Mouse (Mus musculus) forebrain, postnatal 0 days (tissue): ENCODE data around the gene Lpp. TPM values are rescaled to one million over a fixed set of nuclear protein-coding genes. Genes with fewer than 3 reads are reported as not detected.

Experiments used
- ATAC-seq: fragments of 200-750 bp; cut with Nextera tagmentation; 2 replicates; pipeline ENCODE4 v1.8.0; 2017; ENCODE audit warnings: mild to moderate bottlenecking, moderate library complexity
- DNase-seq: peaks from one replicate; pipeline ENCODE4 v3.0.0-alpha.2; 2015
- H3K27ac ChIP-seq: fragments of 300-500 bp; sonication (generic); 2 replicates; pipeline ENCODE4 v1.5.1; 2014; ENCODE audit warnings: low read depth, mild to moderate bottlenecking, antibody characterized with exemption, low read length, moderate library complexity, mixed read lengths
- H3K27me3 ChIP-seq: fragments of 300-500 bp; sonication (generic); 2 replicates; pipeline ENCODE4 v1.6.1; 2014; ENCODE audit warnings: mild to moderate bottlenecking, low read length, mixed read lengths; ENCODE audit not compliant: insufficient read depth
- H3K36me3 ChIP-seq: fragments of 300-500 bp; sonication (generic); 2 replicates; pipeline ENCODE4 v1.6.1; 2014; ENCODE audit warnings: mild to moderate bottlenecking, moderate library complexity; ENCODE audit not compliant: insufficient read depth
- H3K4me1 ChIP-seq: fragments of 300-500 bp; sonication (generic); 2 replicates; pipeline ENCODE4 v1.6.1; 2014; ENCODE audit warnings: antibody characterized with exemption; ENCODE audit not compliant: insufficient read depth
- H3K4me2 ChIP-seq: fragments of 300-500 bp; sonication (generic); 2 replicates; pipeline ENCODE4 v1.6.1; 2014; ENCODE audit warnings: low read depth, mild to moderate bottlenecking, moderate library complexity
- H3K4me3 ChIP-seq: fragments of 300-500 bp; sonication (generic); 2 replicates; pipeline ENCODE4 v1.5.1; 2014; ENCODE audit warnings: low read depth, low read length, mixed read lengths
- H3K9ac ChIP-seq: fragments of 300-500 bp; sonication (generic); 2 replicates; pipeline ENCODE4 v1.6.1; 2014; ENCODE audit warnings: mild to moderate bottlenecking
- H3K9me3 ChIP-seq: fragments of 300-500 bp; sonication (generic); 2 replicates; pipeline ENCODE4 v1.6.1; 2016; ENCODE audit warnings: low read length
- CTCF ChIP-seq: sonication (generic); IDR thresholded peaks from 2 replicates; pipeline ENCODE4 v1.5.1; 2016; ENCODE audit warnings: antibody characterized with exemption, control low read depth, low read depth
- WGBS: fragments of 180-500 bp; shearing (Covaris S2); extraction: QIAGEN DNeasy Blood & Tissue Kit; methylation state at CpG from one replicate; pipeline ENCODE4 v1.1.7; 2014; 5-methylcytosine and 5-hydroxymethylcytosine counted together
- polyA plus RNA-seq: library from polyadenylated mRNA; unstranded; fragments of >200 nt; fragmentation: Nextera tagmentation; extraction: Ambion mirVana; gene quantifications from 2 replicates; pipeline ENCODE4 v1.2.1, GENCODE M21; 2015
- total RNA-seq: library from RNA; depleted of rRNA; stranded (reverse); fragments of >200 nt; gene quantifications from 2 replicates; pipeline ENCODE4 v1.2.3, GENCODE M21; 2014

Gene Lpp
- total and polyA plus RNA-seq, 2 experiments from 2014 or later = 6.2 to 9.4 TPM

DNA sequence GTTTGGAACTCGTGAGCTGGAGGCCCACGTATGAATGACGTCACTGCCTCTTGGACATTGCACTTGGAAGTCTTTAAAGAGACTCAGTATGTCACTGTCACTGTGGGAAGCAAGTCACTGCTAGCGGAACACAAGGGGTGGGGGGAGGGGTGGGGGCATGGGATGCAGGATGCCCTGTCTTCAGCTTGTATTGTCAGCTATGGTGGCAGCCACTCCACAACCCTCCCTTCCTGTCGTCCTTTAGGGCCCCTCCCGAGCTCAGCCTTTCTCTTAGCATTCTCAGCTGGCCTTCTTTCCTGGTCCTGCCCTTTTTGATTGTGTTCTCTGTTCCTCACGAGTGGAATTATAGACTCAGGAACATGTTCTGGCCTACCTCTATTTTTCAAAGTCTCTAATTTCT, 40.3 kb downstream of the Lpp start:
- no peak overlapping the region for H3K9ac ChIP-seq
- ATAC-seq (no peak), DNase-seq (no peak)
- 55% methylated on average over 7 of the region's 7 CpGs for WGBS
- H3K9me3 ChIP-seq = no peaks in the 10 kb centered on the region
- H3K4me2 ChIP-seq = no peak overlapping the region
- TF ChIP-seq CTCF = no peak
- H3K36me3 ChIP-seq = no peaks in the 10 kb centered on the region
- no peaks in the 10 kb centered on the region for H3K27me3 ChIP-seq
- no peak overlapping the region for H3K4me3 ChIP-seq
- H3K4me1 ChIP-seq = peaks cover 7% of the 10 kb centered on the region
- H3K27ac ChIP-seq = no peak overlapping the region

- Histone ChIP-seq H3K9ac (no peak overlapping the region), H3K4me1 (peaks cover 7% of the 10 kb centered on the region), H3K27me3 (no peaks in the 10 kb centered on the region), H3K4me2 (no peak overlapping the region), H3K27ac (peak overlapping the region; percentile 50), H3K9me3 (no peaks in the 10 kb centered on the region), H3K36me3 (no peaks in the 10 kb centered on the region), H3K4me3 (no peak overlapping the region)
- whole genome bisulfite sequencing = 85% methylated on average over 7 of the region's 7 CpGs
- TF ChIP-seq CTCF = no peak
- no peak for DNase-seq
- ATAC-seq = no peak
Observed at GRCm38 (mm10) chr16:24434026-24434425, 40.7 kb downstream of the Lpp start.

GRCm38 (mm10) chr16:24434531-24435114, 41.3 kb downstream of the Lpp start:
- no peaks in the 10 kb centered on the region for H3K9me3 ChIP-seq
- H3K9ac ChIP-seq = peak overlapping the region; percentile 10; the same call in 1 of the 2 replicates
- DNase-seq = no peak
- TF ChIP-seq CTCF = no peak
- H3K4me3 ChIP-seq = no peak overlapping the region
- H3K36me3 ChIP-seq = no peaks in the 10 kb centered on the region
- no peak overlapping the region for H3K4me2 ChIP-seq
- H3K27me3 ChIP-seq = no peaks in the 10 kb centered on the region
- H3K4me1 ChIP-seq = peaks cover 7% of the 10 kb centered on the region
- ATAC-seq = peak; percentile 37
- WGBS = 38% methylated on average over 7 of the region's 7 CpGs
- H3K27ac ChIP-seq = peak overlapping the region; percentile 50

GRCm38 (mm10) chr16:24435115-24435553, 41.8 kb downstream of the Lpp start:
- no peak for TF ChIP-seq CTCF
- Histone ChIP-seq H3K27ac (no peak overlapping the region), H3K9ac (no peak overlapping the region), H3K36me3 (no peaks in the 10 kb centered on the region), H3K4me1 (peaks cover 7% of the 10 kb centered on the region), H3K4me2 (no peak overlapping the region), H3K27me3 (no peaks in the 10 kb centered on the region), H3K4me3 (no peak overlapping the region), H3K9me3 (no peaks in the 10 kb centered on the region)
- WGBS = 45% methylated on average over 6 of the region's 6 CpGs
- DNase-seq (no peak), ATAC-seq (0 out of 2 replicates have a peak, but pooled peaks have one; percentile 24)

GRCm38 (mm10) chr16:24438438-24438837, 45.1 kb downstream of the Lpp start:
- WGBS = 82% methylated on average over 4 of the region's 4 CpGs
- H3K36me3 ChIP-seq = no peaks in the 10 kb centered on the region
- H3K9me3 ChIP-seq = no peaks in the 10 kb centered on the region
- H3K27ac ChIP-seq = no peak overlapping the region
- H3K27me3 ChIP-seq = no peaks in the 10 kb centered on the region
- no peak overlapping the region for H3K9ac ChIP-seq
- peaks cover 7% of the 10 kb centered on the region for H3K4me1 ChIP-seq
- TF ChIP-seq CTCF = no peak
- no peak overlapping the region for H3K4me2 ChIP-seq
- H3K4me3 ChIP-seq = no peak overlapping the region
- ATAC-seq (no peak), DNase-seq (no peak)

DNA sequence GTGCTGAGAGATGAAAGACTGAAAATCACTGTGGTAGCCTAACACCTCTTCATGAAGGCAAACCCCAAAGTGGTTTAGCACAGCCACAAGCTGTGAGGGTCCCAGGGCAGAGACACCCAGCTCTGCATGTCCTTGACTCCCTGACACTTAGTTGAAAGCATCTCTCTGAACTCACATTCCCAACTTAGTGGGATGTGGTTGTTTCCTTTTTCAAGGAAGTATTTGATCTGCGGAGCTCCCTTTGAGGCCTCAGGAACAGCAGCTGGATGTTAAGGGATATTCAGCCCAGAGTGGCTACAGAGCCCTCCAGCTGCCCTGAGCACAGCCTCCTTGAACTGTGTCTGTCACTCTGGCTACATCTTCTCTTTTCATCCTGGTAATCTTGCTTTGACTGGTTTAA, 48.0 kb downstream of the Lpp start:
- no peaks in the 10 kb centered on the region for H3K4me1 ChIP-seq
- no peak overlapping the region for H3K27ac ChIP-seq
- H3K4me3 ChIP-seq = no peak overlapping the region
- no peak overlapping the region for H3K9ac ChIP-seq
- ATAC-seq (no peak), DNase-seq (no peak)
- WGBS = 56% methylated on average over 1 of the region's 1 CpGs
- no peaks in the 10 kb centered on the region for H3K9me3 ChIP-seq
- no peak for TF ChIP-seq CTCF
- no peak overlapping the region for H3K4me2 ChIP-seq
- H3K36me3 ChIP-seq = no peaks in the 10 kb centered on the region
- H3K27me3 ChIP-seq = no peaks in the 10 kb centered on the region

- H3K9me3 ChIP-seq = no peaks in the 10 kb centered on the region
- no peak for ATAC-seq
- H3K27me3 ChIP-seq = no peaks in the 10 kb centered on the region
- DNase-seq = no peak
- H3K36me3 ChIP-seq = no peaks in the 10 kb centered on the region
- WGBS = 50% methylated on average over 5 of the region's 5 CpGs
- H3K27ac ChIP-seq = no peak overlapping the region
- no peak overlapping the region for H3K4me3 ChIP-seq
- no peak overlapping the region for H3K9ac ChIP-seq
- H3K4me1 ChIP-seq = no peaks in the 10 kb centered on the region
- no peak for TF ChIP-seq CTCF
- no peak overlapping the region for H3K4me2 ChIP-seq
Observed at GRCm38 (mm10) chr16:24442500-24443122, 49.3 kb downstream of the Lpp start.
